Comparison of ENCODE assay signal across 9 mouse cellular contexts in genomic region chr2:46465389-46465788, GRCm38 (mm10).
DNase-seq lines count a peak whose midpoint lies in the region; ATAC-seq and TF ChIP-seq lines count a peak whose summit lies in the region.
"Had no signal": no experiment of that assay in that cellular context is flagged by ENCODE, and none has a peak within 500 bp of the region (broad histone marks: within the 10 kb centered on the region; RNA-seq: fewer than 3 reads in every experiment).

No protein-coding gene starts in this region.

- no peaks in the 10 kb centered on the region for H3K36me3 ChIP-seq in hindbrain, postnatal 0 days (ENCODE audit: insufficient read depth, low read length)
- H3K36me3 ChIP-seq: midbrain, embryonic 10.5 days had no signal

- H3K9me3 ChIP-seq in hindbrain, postnatal 0 days (ENCODE audit: low read length) = no peaks in the 10 kb centered on the region
- H3K9me3 ChIP-seq: midbrain, embryonic 10.5 days had no signal

- H3K27me3 ChIP-seq in hindbrain, postnatal 0 days (ENCODE audit: insufficient read depth, low read length) = no peaks in the 10 kb centered on the region

- H3K9ac ChIP-seq in hindbrain, postnatal 0 days (replicated peaks; ENCODE audit: low read length) = no peak overlapping the region

- no peak overlapping the region for H3K27ac ChIP-seq in layer of hippocampus, adult 2 months
- no peak overlapping the region for H3K27ac ChIP-seq in hindbrain, postnatal 0 days
- H3K27ac ChIP-seq: midbrain, embryonic 10.5 days had no signal

- ATAC-seq in cerebellum, adult (ENCODE audit: insufficient number of reproducible peaks, low FRiP score, low TSS enrichment) = no peak
- no peak for ATAC-seq in hindbrain, postnatal 0 days

- no peak overlapping the region for H3K4me2 ChIP-seq in hindbrain, postnatal 0 days (ENCODE audit: low read depth, low read length)

- 0 out of 2 replicates have a peak, but pooled peaks cover 3% of the 10 kb centered on the region for H3K4me1 ChIP-seq in hindbrain, postnatal 0 days (ENCODE audit: insufficient read depth, low read length)

- WGBS in hindbrain, postnatal 0 days = 31% methylated on average over 4 of the region's 4 CpGs

- TF ChIP-seq CTCF in layer of hippocampus, adult 2 months (conservative IDR thresholded peaks at IDR 0.05) = no peak
- no peak for TF ChIP-seq CTCF in hindbrain, postnatal 0 days (IDR thresholded peaks at IDR 0.05; ENCODE audit: low read depth)

- DNase-seq in cerebellum, postnatal 10 days = peak; percentile 46 to 62
- DNase-seq in layer of hippocampus, adult 9-11 months = peak; percentile 8
- DNase-seq in layer of hippocampus, adult 2 months (ENCODE audit: low spot score in 2 of 2) = no peak
- DNase-seq in hindbrain, postnatal 0 days (ENCODE audit: low spot score) = peak; percentile 70
- DNase-seq in lung, postnatal 4 days = peak; percentile 41 to 52
- no peak for DNase-seq in thymus, postnatal 10 days (ENCODE audit: low spot score in 2 of 2)
- DNase-seq in left cerebral cortex, postnatal 25 days (ENCODE audit: low spot score in 2 of 2) = no peak

- no peak overlapping the region for H3K4me3 ChIP-seq in layer of hippocampus, adult 2 months
- no peak overlapping the region for H3K4me3 ChIP-seq in hindbrain, postnatal 0 days (ENCODE audit: low read length)
- H3K4me3 ChIP-seq: midbrain, embryonic 10.5 days had no signal

- intact Hi-C loops in left cerebral cortex, postnatal 25 days (cut with DNase I) = no loop called here

Comparison
In these comparisons a context has a peak if more than half of its experiments do, and no peak if none do; other contexts are left out.
1. DNase-seq: peak in cerebellum, postnatal 10 days (2 of 2), layer of hippocampus, adult 9-11 months (single experiment), hindbrain, postnatal 0 days (single experiment) and lung, postnatal 4 days (2 of 2); none in layer of hippocampus, adult 2 months (0 of 2), thymus, postnatal 10 days (0 of 2) and left cerebral cortex, postnatal 25 days (0 of 2).